Mouse (Mus musculus) cerebellum, postnatal 25 days (tissue): ENCODE measurements around the gene Lrsam1.
A peak's percentile ranks its signal among the peaks of the same experiment; 100 is the strongest.

Experiments used
- DNase-seq, 2 experiments: peaks; one replicate each; pipeline ENCODE4 v3.0.0; 2021; ENCODE audit warnings: mixed read lengths in 2 of 2

Gene Lrsam1

DNA sequence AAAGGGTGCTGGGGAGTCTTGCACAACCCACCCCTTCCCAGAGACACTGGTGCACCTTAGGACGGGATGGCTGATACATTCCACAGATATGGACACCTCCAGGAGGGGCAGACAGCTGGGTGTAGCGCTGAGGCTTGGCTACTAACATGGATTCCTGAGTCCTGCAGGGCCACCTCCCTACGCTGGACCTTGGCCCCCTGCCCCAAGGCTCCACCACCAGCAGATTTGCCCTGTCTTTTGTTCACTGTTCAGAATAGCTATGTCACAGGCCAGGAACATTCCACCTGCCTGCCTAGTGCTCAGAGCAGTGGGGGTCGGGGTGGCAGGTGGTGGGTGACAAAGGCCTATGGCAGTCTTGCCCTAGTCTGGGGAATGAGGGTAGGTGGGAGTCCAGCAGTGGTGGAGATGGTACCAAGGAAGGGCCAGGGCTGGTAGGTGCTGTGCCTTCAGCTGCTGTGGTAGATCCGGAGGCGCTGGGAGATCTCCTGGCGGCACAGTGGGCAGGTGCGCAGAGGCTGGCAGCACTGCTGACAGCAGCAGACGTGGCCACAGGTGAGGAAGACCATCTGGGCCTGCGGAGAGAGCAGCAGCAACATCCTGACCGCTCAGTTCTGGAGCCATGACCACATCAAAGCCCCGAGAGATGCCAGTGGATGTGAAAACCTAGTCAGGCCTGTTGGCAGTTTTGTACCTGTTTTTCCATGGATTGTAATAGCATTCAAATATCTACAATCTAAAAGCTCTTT is 34.9 kb downstream of the Lrsam1 start:
- DNase-seq = peak; percentile 46 to 52

DNA sequence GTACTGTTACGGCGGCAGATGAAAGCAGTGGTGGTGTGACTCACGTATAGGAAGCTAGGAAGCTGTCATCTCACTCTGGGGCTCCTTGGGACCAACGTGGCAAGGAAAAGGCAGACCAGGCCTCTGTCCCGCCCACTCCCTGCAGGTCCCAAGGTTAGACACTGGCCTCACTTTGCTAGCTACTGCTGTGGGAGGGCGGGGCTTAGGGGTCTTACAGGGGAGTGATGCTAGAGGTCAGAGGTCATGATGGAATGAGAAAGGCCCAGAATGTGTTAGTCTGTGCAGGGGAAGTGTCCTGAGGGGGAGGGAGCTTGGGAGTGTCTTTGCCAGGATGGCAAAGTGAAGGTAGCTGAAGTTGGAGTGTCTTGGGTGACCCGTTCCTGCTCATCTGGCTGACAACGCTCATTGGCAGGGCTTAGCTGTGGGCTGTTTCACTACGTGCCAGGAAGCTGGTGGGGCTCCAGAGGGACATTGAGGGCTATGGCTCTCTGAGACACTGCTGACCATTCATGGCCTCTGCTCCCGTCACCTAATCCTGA is 37.0 kb downstream of the Lrsam1 start:
- DNase-seq = no peak

DNA sequence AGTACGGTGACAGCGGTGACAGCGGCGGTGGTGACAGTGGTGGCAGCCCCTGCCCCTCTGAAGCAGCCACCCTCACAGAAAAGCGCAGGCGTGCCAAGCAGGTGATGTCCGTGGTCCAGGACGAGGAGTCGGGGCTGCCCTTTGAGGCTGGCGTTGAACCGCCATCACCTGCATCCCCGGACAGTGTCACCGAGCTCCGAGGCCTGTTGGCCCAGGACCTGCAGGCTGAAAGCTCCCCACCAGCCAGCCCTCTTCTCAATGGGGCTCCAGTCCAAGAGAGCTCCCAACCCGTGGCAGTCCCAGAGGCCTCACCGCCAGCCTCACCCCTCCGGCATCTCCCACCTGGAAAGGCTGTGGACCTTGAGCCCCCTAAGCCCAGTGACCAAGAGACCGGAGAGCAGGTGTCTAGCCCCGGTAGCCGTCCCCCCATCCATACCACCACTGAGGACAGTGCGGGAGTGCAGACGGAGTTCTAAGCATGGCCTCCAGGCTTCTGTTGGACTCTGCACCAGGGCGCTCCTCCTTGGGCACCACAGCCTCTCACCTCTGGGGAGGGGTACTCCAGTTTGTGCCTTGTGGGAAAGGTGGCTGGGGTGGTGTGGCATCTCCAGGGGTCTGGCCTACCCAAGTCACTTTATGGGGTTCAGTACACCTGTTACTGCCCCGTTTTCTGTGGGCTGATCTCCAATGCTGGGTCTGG is 37.7 kb downstream of the Lrsam1 start:
- DNase-seq = no peak

DNA sequence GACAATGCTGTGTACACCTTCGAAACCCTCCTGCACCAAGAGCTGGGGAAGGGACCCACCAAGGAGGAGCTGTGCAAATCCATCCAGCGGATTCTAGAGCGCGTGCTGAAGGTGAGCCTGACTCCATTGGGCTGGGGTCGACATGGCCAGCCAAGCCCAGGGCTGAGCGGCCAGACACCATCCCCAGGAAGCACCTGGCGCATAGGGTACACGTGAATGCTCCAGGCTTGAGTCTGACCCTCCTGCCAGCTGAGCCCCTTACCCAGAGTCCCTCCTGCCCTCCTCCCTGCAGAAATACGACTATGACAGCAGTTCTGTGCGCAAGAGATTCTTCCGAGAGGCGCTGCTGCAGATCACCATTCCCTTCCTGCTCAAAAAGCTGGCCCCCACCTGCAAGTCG is 38.9 kb downstream of the Lrsam1 start:
- no peak for DNase-seq

DNA sequence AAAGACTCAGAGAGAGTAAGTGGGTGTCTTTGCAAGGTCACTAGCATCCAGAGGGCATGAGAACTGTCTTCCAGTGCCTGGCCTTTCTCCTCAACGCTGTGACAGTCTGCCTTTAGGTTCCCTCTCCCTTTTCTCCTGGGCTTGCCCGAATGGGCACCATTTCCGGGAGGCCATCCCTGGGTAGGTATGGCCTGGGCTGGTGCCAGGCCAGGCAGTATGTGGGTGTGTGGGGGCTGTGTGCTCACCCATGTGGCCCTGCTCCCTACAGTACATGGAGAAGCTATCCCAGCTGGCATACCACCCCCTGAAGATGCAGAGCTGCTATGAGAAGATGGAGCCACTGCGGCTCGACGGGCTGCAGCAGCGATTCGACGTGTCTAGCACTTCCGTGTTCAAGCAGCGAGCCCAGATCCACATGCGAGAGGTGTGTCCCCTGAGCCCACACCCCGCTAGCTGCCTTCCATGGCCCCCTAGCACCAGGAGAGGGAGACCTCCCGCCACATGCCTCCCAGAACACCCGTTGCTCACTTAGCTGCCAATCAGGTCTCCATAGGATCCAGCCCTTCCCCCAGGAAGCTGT is 39.5 kb downstream of the Lrsam1 start:
- no peak for DNase-seq

DNA sequence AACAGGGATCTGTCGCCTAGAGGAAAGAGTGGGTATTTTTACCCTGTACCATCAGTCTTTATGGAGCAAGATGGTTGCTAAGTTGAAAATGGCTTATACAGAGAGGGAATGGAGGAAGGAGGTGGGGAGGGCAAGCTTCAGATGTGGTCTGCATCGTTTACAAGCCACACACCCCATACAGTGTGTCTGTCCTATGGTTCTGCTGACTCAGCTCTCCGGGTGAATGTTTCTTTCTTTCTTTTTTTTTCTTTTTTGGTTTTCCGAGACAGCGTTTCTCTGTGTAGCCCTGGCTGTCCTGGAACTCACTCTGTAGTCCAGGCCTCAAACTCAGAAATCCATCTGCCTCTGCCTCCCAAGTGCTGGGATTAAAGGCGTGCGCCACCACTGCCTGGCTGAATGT is 40.2 kb downstream of the Lrsam1 start:
- DNase-seq = no peak

DNA sequence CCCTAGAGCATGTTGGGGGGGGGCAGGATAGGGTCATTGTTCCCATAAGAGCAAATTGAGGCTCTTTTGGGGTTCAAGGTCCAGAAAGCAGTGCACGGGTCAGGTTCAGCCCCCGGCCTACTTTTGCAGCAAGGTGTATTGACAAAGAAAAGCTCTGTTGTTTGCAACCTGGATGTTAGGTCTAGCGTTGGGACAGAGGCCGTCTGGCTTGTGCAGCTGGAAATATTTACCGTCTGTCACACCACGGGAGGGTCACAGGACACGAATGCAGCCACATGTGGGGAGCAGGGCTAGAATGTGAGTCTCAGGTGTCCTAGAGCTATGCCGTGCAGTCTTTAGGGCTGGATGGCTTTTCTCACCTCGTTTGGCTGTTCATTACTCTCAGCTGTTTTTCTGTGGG is 43.0 kb downstream of the Lrsam1 start:
- DNase-seq = no peak

DNA sequence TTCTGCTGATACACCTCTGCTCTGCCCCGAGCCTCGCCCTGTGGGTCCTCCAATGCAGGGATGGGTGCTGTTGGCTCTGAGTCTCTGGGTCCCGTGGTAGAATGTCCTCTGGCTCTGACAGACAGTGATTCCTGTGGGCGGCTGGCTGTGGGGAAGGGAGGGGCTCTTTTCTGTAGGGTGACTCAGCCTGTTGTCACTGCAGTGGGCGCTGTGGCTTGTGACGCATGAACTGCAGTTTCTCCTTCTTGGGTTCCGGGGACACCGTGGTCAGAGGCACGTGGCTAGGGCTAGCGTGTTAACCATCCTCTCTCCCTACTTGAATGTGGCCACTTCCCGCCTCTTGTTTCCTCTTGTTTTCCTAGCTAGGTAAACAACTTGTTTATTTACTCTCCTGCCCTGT is 43.9 kb downstream of the Lrsam1 start:
- no peak for DNase-seq

DNA sequence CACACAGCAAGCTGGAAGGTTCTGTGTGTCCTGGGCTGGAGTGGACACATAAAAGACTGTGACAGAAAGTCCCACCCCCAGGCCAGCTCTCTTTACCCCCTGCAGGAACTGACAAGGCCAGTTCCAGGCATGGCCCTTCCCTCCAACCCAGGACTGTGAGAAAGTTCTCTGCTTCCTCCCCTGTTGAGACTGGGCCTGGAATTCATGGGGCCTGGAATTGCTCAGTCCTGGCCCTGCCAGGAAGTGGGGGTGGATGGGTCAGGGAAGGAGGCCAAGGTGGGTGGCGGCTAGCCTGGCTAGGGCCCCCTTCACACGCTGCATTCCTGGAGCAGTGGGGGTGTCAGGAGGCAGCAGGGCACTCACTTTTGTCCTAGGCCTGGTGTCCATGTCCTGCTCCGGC is 46.5 kb downstream of the Lrsam1 start:
- DNase-seq = peak in 1 of 2 experiments; percentile 36

DNA sequence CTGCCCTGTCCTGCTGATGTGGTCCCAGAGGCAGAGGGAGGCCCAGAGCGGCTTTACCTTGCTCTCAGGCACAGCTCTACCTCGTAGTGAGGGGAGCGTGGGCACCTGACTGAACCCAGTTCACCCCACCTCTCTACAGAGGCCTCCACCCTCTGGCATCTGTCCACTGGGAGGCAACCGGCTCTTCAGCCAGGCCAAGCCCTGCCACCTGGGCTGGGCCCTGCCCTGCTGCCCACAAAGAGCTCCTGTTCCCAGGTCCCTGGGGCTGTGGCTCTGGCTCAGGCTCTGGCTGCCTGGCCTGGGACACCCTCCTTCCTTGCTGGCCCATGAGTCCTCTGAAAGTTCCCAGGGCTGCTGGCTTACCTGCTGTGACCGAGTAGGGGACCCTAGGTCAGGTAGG is 47.1 kb downstream of the Lrsam1 start:
- peak in 1 of 2 experiments; percentile 42 for DNase-seq

DNA sequence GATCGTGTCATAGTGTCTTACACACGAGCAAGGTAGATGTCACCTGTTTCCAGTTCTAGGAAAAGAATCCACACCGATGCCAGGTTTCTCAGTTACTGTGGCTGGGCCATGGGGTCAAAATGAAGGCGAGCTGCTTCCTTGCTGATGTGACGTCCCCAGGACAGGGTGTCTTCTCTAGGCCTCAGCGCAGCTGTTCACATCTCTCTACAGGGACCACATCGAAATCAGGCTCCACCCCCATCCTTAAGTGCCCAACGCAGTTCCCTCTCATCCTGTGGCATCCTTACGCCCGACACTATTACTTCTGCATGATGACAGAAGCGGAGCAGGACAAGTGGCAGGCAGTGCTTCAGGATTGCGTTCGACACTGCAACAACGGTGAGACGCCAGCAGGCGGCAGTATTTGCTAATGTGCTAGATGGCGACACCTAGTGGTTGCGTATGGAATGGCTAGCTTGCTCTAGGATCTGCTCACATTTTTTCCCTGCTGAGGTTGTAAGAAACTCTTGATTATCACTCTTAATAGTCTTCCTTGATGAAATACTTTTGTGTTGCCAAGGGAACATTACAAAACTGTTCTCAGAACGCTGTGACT is 49.1 kb downstream of the Lrsam1 start:
- peak; percentile 90 to 91 for DNase-seq

DNA sequence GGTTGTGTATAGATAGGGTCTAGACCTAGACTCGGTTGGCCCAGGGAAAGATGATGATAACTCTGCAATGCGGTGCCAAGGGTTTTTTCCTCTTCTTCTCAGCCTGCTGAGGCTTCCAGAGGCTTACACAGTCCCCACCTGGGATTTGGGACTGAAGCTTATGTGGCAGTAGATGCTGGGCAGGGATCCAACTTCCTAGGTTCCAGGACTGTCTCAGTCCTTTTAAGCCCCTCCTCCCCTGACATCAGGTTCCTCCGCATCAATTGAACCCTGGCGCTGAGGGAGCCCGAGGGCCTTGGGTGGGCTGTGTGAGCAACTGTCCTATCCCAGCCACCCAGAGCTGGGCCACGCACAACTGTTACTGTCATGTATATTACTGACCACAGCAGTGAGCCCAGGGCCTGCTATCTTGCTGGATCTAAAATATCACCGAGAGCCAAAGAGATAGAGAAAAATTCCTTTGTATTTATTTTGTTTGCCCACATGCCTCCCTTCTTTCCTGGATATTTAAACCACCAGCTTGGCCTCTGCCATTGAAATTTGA is 49.7 kb downstream of the Lrsam1 start:
- no peak for DNase-seq

DNA sequence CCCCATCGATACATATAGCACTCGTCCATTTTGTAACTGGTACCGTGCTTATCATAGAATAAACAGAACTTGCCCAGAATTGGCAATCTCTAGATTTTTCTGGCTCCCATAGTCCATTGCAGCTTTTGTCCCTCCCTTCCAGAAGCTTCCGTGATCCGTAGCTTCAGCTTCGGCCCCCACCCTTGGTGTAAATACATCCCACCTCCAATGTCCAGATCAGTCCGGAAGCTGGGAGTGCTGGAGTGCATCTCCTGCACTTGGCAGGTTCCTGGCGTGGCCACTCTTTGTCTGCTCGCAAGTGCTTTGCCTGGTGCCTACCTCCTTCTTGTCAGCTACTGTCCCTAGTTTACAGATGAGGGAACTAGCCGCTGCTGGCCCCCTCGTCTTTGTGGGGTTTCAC is 52.6 kb downstream of the Lrsam1 start:
- DNase-seq = no peak

DNA sequence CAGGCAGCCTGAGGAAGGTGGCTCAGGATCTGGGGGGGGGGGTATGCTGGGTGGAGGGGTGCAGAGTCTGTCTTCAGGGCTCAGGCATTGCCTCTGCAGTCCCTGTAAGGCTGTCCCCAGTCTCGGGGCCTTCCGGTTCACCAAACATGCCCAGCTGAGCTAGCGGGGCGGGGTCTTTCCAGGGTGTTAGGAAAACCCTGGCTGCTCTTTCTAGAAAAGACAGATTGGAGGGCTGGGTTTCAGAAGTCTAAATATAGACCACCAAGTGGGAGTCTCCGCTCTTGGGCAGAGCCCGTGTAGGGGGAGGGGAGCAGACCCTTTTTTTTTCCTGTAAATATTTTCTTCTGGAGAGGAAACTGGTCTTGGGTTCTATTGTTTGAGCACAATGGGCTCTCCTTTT is 53.1 kb downstream of the Lrsam1 start:
- DNase-seq = no peak

DNA sequence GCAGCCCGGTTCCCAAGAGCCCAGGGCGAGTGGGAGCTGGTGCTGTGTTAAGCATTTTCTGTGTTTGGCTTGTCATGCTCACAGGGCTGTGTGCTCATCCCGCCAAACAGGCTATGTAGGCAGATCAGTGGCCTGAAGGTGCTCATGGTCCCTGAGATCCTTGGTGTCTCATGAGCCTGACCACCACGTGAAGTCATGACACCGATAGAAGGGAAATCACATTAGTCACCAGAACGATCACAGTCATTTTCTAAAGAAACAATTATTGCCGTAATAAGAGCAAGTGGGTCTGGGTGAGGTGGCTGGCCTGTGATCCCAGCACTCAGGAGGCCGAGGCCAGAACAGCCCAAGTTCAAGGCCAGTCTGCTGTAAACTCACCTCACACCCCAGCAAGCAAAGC is 54.0 kb downstream of the Lrsam1 start:
- DNase-seq = no peak

DNA sequence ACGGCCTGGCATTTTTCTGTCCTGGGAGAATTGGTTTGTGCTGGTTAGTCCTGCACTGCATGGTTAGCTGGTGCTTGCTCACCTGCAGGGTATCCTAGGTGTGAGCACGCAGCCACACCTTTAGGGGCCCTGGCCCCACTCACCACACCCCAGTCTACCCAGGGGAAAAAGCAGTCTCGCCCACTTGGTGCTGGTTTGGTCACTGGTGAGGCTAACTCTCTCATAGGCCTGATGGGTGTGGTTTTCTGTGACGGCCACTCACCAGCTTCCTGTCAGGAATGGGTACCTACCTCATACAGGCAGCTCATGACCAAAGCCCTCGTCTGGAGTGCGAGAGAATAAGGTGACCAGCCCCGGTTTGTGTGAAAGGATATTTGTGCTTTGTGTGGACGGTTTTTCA is 56.1 kb downstream of the Lrsam1 start:
- DNase-seq = no peak

DNA sequence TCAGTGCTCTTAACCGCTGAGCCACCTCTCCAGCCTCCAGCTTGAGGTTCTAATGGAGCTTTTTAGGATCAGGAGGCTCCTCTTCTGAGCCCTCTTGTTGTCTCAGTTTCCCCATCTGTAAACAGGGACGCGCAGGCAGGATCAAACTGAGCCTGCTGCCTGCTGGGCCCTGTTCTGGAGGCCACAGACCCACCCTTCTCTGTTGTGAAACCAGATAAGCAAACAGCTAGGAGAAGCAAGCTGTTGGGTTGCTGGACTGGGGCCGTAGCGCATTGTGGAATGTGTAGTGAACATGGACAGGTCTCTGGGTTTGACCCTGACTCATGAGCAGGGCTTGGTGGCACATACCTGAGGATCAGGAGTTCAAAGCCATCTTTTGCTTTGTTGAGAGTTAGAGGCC is 56.8 kb downstream of the Lrsam1 start:
- no peak for DNase-seq

DNA sequence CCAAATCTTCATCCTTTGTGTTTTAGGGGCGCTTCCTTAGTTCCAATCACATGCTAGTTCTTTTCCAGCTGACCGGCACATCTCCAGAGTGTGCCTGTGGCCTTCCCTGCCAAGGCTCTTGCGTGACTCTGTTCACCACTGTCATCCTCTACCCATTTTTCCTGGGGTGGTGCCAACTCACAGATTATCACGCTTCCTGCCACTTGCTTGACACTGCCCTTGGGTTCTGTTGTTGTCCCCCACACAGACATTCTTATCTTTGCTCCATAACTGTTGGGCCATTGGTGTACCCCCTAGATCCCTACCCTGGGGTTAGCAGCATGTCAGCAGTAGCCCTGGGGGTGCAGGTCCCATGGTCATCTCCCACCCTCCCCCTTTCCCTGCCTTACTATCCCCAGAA is 57.9 kb downstream of the Lrsam1 start:
- DNase-seq = no peak

DNA sequence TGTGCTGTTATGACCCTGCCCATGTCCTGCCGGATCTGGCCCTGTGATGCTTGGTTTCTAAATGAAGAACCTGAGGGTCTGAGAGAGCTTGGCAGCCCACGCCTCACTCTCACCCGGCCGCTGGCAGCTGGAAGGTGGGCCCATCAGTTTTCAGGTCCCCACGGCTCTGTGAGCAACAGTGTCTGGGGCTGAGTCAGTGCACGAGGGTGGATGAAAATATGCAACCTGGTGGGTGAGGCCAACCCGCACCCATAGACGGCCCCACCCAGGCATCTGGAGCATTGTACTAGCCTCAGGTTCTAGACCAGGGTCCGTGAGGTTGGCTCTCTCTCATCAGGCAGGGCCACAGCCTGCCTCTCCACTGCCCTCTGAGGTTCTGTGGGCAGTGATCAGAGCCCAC is 59.3 kb downstream of the Lrsam1 start:
- no peak for DNase-seq

DNA sequence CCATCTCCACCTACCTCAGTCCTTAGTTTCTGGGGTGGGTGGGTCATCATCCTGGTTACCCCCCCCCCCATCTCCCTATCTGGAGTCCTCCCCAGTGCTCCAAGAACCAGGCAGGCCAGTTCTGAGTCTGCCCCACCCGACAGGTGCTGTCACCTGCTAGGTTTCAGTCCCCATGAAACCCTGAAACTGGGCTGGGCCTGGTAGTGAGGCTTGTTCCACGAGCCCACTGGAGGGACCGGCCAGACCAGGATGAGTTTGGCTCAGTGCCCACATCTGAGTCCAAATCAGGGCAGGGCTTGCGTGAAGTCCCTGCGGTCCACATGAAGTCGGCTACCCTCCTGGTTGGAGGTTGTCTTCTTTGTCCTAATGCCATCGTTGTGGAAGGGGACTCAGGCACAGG is 62.4 kb downstream of the Lrsam1 start:
- peak; percentile 40 to 60 for DNase-seq

DNA sequence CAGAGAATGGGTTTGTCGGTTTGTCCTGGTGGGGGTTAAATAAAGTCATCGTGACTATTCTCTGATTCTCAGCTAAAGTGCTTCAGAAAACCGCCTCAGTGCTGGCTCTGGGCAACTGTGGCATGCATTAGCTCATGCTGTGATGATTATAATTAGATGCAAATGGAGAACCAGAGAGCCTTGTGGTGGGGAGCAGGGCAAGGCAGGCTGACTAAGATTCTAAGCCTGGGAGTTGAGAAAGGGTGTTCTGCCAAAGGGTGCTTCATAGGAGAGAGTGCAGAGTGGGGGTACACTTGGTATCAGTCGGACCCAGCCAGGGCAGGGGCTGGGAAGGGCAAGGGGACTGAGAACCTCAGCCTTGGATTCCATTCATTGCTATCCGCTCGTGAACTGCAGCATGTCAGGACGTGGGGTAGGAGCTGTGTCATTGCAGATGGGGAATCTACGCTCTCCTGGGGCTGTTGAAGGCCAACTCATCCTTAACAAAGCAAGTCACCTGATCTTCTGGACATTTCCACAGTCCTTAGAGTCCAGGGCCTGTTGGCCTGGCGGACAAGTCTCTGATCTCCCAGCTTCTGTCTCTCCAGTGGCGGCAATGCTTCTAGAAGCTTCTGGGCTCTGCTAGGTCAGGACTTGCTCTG is 64.8 kb downstream of the Lrsam1 start:
- peak in 1 of 2 experiments; percentile 47 for DNase-seq

DNA sequence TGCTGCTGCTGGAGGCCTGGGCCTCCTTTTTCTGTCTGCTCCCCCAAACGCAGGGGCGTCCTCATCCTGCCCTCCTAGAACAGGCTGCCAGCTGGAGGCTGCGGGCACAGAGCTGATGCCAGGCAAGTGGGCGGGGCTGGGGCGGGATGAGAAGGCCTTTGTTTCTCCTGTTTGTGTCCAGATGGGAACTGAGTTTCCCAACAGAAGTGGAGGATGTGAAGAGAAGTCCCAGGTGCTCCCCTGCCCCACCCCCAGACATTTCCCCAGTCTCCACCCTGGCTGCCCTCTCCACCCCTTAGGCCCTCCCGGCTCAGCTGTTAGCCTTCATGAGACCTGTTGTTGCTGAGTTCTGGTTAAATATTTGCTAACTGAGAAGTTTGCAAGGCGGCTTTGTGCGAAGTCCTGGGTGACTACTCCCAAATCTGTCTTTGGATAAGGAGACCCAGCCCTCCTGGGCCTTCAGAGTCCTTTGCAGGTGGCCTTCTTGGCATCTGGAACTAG is 65.8 kb downstream of the Lrsam1 start:
- DNase-seq = peak in 1 of 2 experiments; percentile 58

DNA sequence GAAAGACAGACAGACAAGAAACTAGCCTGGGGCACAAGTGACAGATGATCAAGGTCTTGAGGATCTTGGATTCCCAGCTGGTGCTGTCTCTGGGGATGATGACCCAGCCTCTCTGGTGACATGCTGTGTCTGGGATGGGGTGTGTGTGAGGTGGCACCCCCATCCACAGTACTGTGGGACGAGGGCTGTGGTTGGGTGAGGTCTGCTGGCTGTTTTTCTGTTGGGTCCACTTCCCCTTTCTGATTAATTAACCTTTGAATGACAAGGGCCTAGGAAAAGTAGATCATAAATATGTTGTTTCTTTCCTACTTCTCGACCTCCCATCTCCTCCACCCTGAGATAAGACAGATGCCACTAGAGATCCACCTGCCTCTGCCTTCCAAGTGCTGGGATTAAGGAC is 67.3 kb downstream of the Lrsam1 start:
- no peak for DNase-seq
